Mouse (Mus musculus) gastrocnemius, adult 2 months (tissue): ENCODE data around the gene Olfr346. TPM values are rescaled to one million over a fixed set of nuclear protein-coding genes. Genes with fewer than 3 reads are reported as not detected.

Source experiments
- DNase-seq: peaks from one replicate; pipeline ENCODE4 v3.0.0; 2022
- H3K27ac ChIP-seq: fragments of 200-600 bp; 2 replicates; pipeline ENCODE4 v1.8.1; 2022; ENCODE audit warnings: mild to moderate bottlenecking
- H3K4me3 ChIP-seq: fragments of 200-600 bp; 2 replicates; pipeline ENCODE4 v1.8.1; 2022; ENCODE audit warnings: mild to moderate bottlenecking, moderate library complexity
- CTCF ChIP-seq: fragments of 200-600 bp; IDR thresholded peaks from 2 replicates; pipeline ENCODE4 v1.8.1; 2022; ENCODE audit warnings: antibody characterized with exemption, mild to moderate bottlenecking, moderate library complexity
- intact Hi-C: fragments of 180-260 bp; cut with DNase I; formaldehyde crosslinking; loops from one replicate; pipeline ENCODE4 v1.15.1; 2025
- long read RNA-seq, 2 experiments: library from polyadenylated mRNA; stranded (forward); transcript quantifications; one replicate each; pipeline ENCODE4 v2.0.0; 2021
- total RNA-seq, 2 experiments: library from RNA; stranded (reverse); gene quantifications; 2 replicates each; pipeline ENCODE4 v1.2.3; 2021

Gene Olfr346
- not detected for total RNA-seq
- long read RNA-seq, experiment 1, result 0 reads
- long read RNA-seq, experiment 2, result 0 reads

- no peak within 1 kb of the TSS for H3K27ac ChIP-seq
- DNase-seq, result no peak
- H3K4me3 ChIP-seq, result no peak within 1 kb of the TSS
- TF ChIP-seq CTCF, result no peak
- intact Hi-C loops, result no loop called here
Observed at GRCm38 (mm10) chr2:36685488-36685887, at the start of gene Olfr346. TSS of gene Olfr346 (plus strand) at chr2:36685788.

DNA sequence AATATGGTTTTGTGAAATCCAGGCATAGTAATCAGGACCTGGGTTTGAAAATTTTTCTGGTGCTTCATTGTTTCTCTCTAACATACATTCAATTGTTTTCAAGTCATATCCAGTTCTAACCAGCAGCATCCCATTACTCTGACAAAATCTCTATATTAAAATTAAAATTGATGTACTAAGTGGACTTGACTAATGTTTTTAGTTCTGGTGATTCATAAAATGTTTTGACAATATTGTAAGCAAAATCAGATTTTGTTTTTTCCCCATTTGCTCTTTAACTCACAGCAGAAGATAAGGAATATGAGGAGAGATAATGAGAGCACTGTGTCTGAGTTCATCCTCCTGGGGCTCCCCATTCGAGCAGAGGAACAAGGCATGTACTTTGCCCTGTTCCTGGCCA lies 45.8 kb upstream of the Olfr346 start, which contains the start of gene Olfr345:
Olfr345 (plus strand) TSS at position 301 of the 400 bp plus-strand sequence.
- no peak for DNase-seq
- intact Hi-C loops, result no loop called here
- Histone ChIP-seq H3K27ac (no peak within 1 kb of the TSS), H3K4me3 (no peak within 1 kb of the TSS)
- no peak for TF ChIP-seq CTCF

GRCm38 (mm10) chr2:36731602-36732001 lies 46.0 kb downstream of the Olfr346 start, which contains the start of gene Olfr347:
TSS of gene Olfr347 (plus strand) at chr2:36731902.
- intact Hi-C loops, result no loop called here
- no peak for DNase-seq
- no peak within 1 kb of the TSS for H3K27ac ChIP-seq
- no peak within 1 kb of the TSS for H3K4me3 ChIP-seq
- no peak for TF ChIP-seq CTCF

- no peak for DNase-seq
- no peak overlapping the region for H3K27ac ChIP-seq
- H3K4me3 ChIP-seq, result no peak overlapping the region
- no peak for TF ChIP-seq CTCF
- intact Hi-C loops, result no loop called here
Observed at GRCm38 (mm10) chr2:36736226-36736625, 50.6 kb downstream of the Olfr346 start.

Other genes with a start within 250 kb of the Olfr346 start
- gene Olfr340, start 233.2 kb upstream of the Olfr346 start, total RNA-seq, result not detected
- gene Olfr341, start 203.3 kb upstream of the Olfr346 start, total RNA-seq, result not detected
- gene Olfr342, start 160.8 kb upstream of the Olfr346 start, total RNA-seq, result not detected
- not detected for gene Olfr344, start 119.1 kb upstream of the Olfr346 start, total RNA-seq
- not detected for gene Olfr345, start 45.7 kb upstream of the Olfr346 start, total RNA-seq
- not detected for gene Olfr347, start 46.1 kb downstream of the Olfr346 start, total RNA-seq
- gene Olfr348, start 98.5 kb downstream of the Olfr346 start, total RNA-seq, result not detected
- not detected for gene Olfr50, start 104.8 kb downstream of the Olfr346 start, total RNA-seq
- not detected for gene Olfr3, start 131.2 kb downstream of the Olfr346 start, total RNA-seq
- gene Olfr350, start 160.5 kb downstream of the Olfr346 start, total RNA-seq, result not detected
- gene Olfr351, start 176.9 kb downstream of the Olfr346 start, total RNA-seq, result not detected
- gene Olfr352, start 182.7 kb downstream of the Olfr346 start, total RNA-seq, result not detected
- not detected for gene Olfr353, start 207.1 kb downstream of the Olfr346 start, total RNA-seq
- gene Olfr354, start 219.9 kb downstream of the Olfr346 start, total RNA-seq, result not detected
- gene Olfr355, start 243.1 kb downstream of the Olfr346 start, total RNA-seq, result not detected